Mouse (Mus musculus): ENCODE results near the gene Ugt1a1. TPM values are rescaled to one million over a fixed set of nuclear protein-coding genes. Genes with fewer than 3 reads are reported as not detected.
"Not testable (repeated sequence)": the region's sequence is repeated elsewhere in the genome, so short reads cannot be mapped to it uniquely, and the experiment has no call there.

The Ugt1a1 gene
- polyA plus RNA-seq, 1 experiment from 2014 or later = not detected

GRCm38 (mm10) chr1:88222216-88222615, 10.5 kb downstream of the Ugt1a1 start:
- ATAC-seq (ENCODE audit: low FRiP score, low read depth) = no peak
- Histone ChIP-seq H3K9ac (no peak overlapping the region), H3K4me1 (replicated peaks) (no peaks in the 10 kb centered on the region), H3K27me3 (no peaks in the 10 kb centered on the region), H3K4me2 (no peak overlapping the region), H3K27ac (replicated peaks) (no peak overlapping the region), H3K9me3 (peaks cover 30% of the 10 kb centered on the region), H3K4me3 (no peak overlapping the region), H3K36me3 (no peaks in the 10 kb centered on the region)
- WGBS = 56% methylated on average over 2 of the region's 2 CpGs

GRCm38 (mm10) chr1:88223011-88223515, 11.3 kb downstream of the Ugt1a1 start:
- H3K36me3 ChIP-seq; H3K4me1 ChIP-seq (replicated peaks); H3K27me3 ChIP-seq; ATAC-seq (ENCODE audit: low FRiP score, low read depth); H3K4me2 ChIP-seq; H3K4me3 ChIP-seq; H3K27ac ChIP-seq (replicated peaks); H3K9ac ChIP-seq: not testable (repeated sequence)
- H3K9me3 ChIP-seq = peaks cover 33% of the 10 kb centered on the region

GRCm38 (mm10) chr1:88223591-88223990, 11.8 kb downstream of the Ugt1a1 start:
- no peak overlapping the region for H3K4me3 ChIP-seq
- H3K9me3 ChIP-seq = peaks cover 39% of the 10 kb centered on the region
- no peaks in the 10 kb centered on the region for H3K36me3 ChIP-seq
- no peaks in the 10 kb centered on the region for H3K27me3 ChIP-seq
- no peaks in the 10 kb centered on the region for H3K4me1 ChIP-seq (replicated peaks)
- 60% methylated on average over 1 of the region's 1 CpGs for whole genome bisulfite sequencing
- H3K27ac ChIP-seq (replicated peaks) = no peak overlapping the region
- H3K9ac ChIP-seq = no peak overlapping the region
- ATAC-seq (ENCODE audit: low FRiP score, low read depth) = no peak
- H3K4me2 ChIP-seq = no peak overlapping the region

GRCm38 (mm10) chr1:88224029-88224776, 12.4 kb downstream of the Ugt1a1 start:
- Histone ChIP-seq H3K9me3 (peaks cover 45% of the 10 kb centered on the region), H3K27ac (replicated peaks) (no peak overlapping the region), H3K27me3 (no peaks in the 10 kb centered on the region), H3K36me3 (no peaks in the 10 kb centered on the region), H3K4me2 (no peak overlapping the region), H3K4me3 (no peak overlapping the region), H3K9ac (no peak overlapping the region), H3K4me1 (replicated peaks) (no peaks in the 10 kb centered on the region)
- no peak for ATAC-seq (ENCODE audit: low FRiP score, low read depth)
- WGBS = 74% methylated on average over 2 of the region's 2 CpGs

GRCm38 (mm10) chr1:88225301-88225700, 13.5 kb downstream of the Ugt1a1 start:
- 39% methylated on average over 2 of the region's 2 CpGs for WGBS
- not testable (repeated sequence) for H3K36me3 ChIP-seq

GRCm38 (mm10) chr1:88225741-88226140, 14.0 kb downstream of the Ugt1a1 start:
- H3K36me3 ChIP-seq = no peaks in the 10 kb centered on the region
- H3K9me3 ChIP-seq = peaks cover 60% of the 10 kb centered on the region
- no peak for ATAC-seq (ENCODE audit: low FRiP score, low read depth)
- no peak overlapping the region for H3K27ac ChIP-seq (replicated peaks)
- no peak overlapping the region for H3K4me3 ChIP-seq
- no peaks in the 10 kb centered on the region for H3K27me3 ChIP-seq
- no peak overlapping the region for H3K9ac ChIP-seq
- H3K4me2 ChIP-seq = no peak overlapping the region
- H3K4me1 ChIP-seq (replicated peaks) = no peaks in the 10 kb centered on the region

More at GRCm38 (mm10) chr1:88225301-88225700, 13.5 kb downstream of the Ugt1a1 start:
- ATAC-seq (ENCODE audit: low FRiP score, low read depth); H3K9ac ChIP-seq; H3K4me3 ChIP-seq; H3K27me3 ChIP-seq; H3K27ac ChIP-seq (replicated peaks); H3K4me1 ChIP-seq (replicated peaks); H3K4me2 ChIP-seq: not testable (repeated sequence)
- peaks cover 56% of the 10 kb centered on the region for H3K9me3 ChIP-seq

GRCm38 (mm10) chr1:88226670-88227379, 15.1 kb downstream of the Ugt1a1 start, which contains the start of gene Mroh2a:
Mroh2a (plus strand) TSS chr1:88226986.
- Histone ChIP-seq H3K27me3 (no peaks in the 10 kb centered on the region), H3K27ac (replicated peaks) (no peak within 1 kb of the TSS), H3K4me3 (no peak within 1 kb of the TSS), H3K4me2 (no peak within 1 kb of the TSS), H3K9me3 (peaks cover 71% of the 10 kb centered on the region), H3K9ac (no peak within 1 kb of the TSS), H3K4me1 (replicated peaks) (no peaks in the 10 kb centered on the region), H3K36me3 (no peaks in the 10 kb centered on the region)
- 54% methylated on average over 5 of the region's 5 CpGs for WGBS
- no peak for ATAC-seq (ENCODE audit: low FRiP score, low read depth)

GRCm38 (mm10) chr1:88227482-88227881, 15.7 kb downstream of the Ugt1a1 start:
- H3K27me3 ChIP-seq = no peaks in the 10 kb centered on the region
- ATAC-seq (ENCODE audit: low FRiP score, low read depth) = no peak
- H3K9ac ChIP-seq = no peak overlapping the region
- WGBS = 60% methylated on average over 2 of the region's 2 CpGs
- no peaks in the 10 kb centered on the region for H3K36me3 ChIP-seq
- no peaks in the 10 kb centered on the region for H3K4me1 ChIP-seq (replicated peaks)
- no peak overlapping the region for H3K27ac ChIP-seq (replicated peaks)
- no peak overlapping the region for H3K4me3 ChIP-seq
- H3K9me3 ChIP-seq = peaks cover 73% of the 10 kb centered on the region
- H3K4me2 ChIP-seq = no peak overlapping the region

- Histone ChIP-seq H3K4me2 (no peak overlapping the region), H3K27me3 (no peaks in the 10 kb centered on the region), H3K9ac (no peak overlapping the region), H3K9me3 (peaks cover 79% of the 10 kb centered on the region), H3K27ac (replicated peaks) (no peak overlapping the region), H3K36me3 (no peaks in the 10 kb centered on the region), H3K4me3 (no peak overlapping the region), H3K4me1 (replicated peaks) (no peaks in the 10 kb centered on the region)
- WGBS = 72% methylated on average over 7 of the region's 7 CpGs
- ATAC-seq (ENCODE audit: low FRiP score, low read depth) = no peak
Observed at GRCm38 (mm10) chr1:88228121-88228520, 16.4 kb downstream of the Ugt1a1 start.

GRCm38 (mm10) chr1:88229566-88229965, 17.8 kb downstream of the Ugt1a1 start:
- no peak overlapping the region for H3K27ac ChIP-seq (replicated peaks)
- peaks cover 93% of the 10 kb centered on the region for H3K9me3 ChIP-seq
- no peak overlapping the region for H3K4me2 ChIP-seq
- ATAC-seq (ENCODE audit: low FRiP score, low read depth) = no peak
- no peaks in the 10 kb centered on the region for H3K36me3 ChIP-seq
- WGBS = 83% methylated on average over 3 of the region's 3 CpGs
- no peaks in the 10 kb centered on the region for H3K27me3 ChIP-seq
- no peaks in the 10 kb centered on the region for H3K4me1 ChIP-seq (replicated peaks)
- H3K9ac ChIP-seq = no peak overlapping the region
- no peak overlapping the region for H3K4me3 ChIP-seq

GRCm38 (mm10) chr1:88229986-88230385, 18.2 kb downstream of the Ugt1a1 start:
- no peaks in the 10 kb centered on the region for H3K36me3 ChIP-seq
- no peak overlapping the region for H3K9ac ChIP-seq
- 87% methylated on average over 5 of the region's 5 CpGs for WGBS
- H3K27me3 ChIP-seq = no peaks in the 10 kb centered on the region
- H3K4me1 ChIP-seq (replicated peaks) = no peaks in the 10 kb centered on the region
- H3K4me3 ChIP-seq = no peak overlapping the region
- no peak for ATAC-seq (ENCODE audit: low FRiP score, low read depth)
- no peak overlapping the region for H3K27ac ChIP-seq (replicated peaks)
- peaks cover 97% of the 10 kb centered on the region for H3K9me3 ChIP-seq
- H3K4me2 ChIP-seq = no peak overlapping the region

- Histone ChIP-seq H3K27ac (replicated peaks) (no peak overlapping the region), H3K4me3 (no peak overlapping the region), H3K36me3 (no peaks in the 10 kb centered on the region), H3K9me3 (peaks cover 99% of the 10 kb centered on the region), H3K4me1 (replicated peaks) (no peaks in the 10 kb centered on the region), H3K4me2 (no peak overlapping the region), H3K9ac (no peak overlapping the region), H3K27me3 (no peaks in the 10 kb centered on the region)
- WGBS = 73% methylated on average over 7 of the region's 7 CpGs
- 0 out of 2 replicates have a peak, but pooled peaks have one; percentile 2 for ATAC-seq (ENCODE audit: low FRiP score, low read depth)
Observed at GRCm38 (mm10) chr1:88230421-88230820, 18.7 kb downstream of the Ugt1a1 start.
